Mouse (Mus musculus): ENCODE data around the gene Samd15. TPM values are rescaled to one million over a fixed set of nuclear protein-coding genes. Genes with fewer than 3 reads are reported as not detected.

The Samd15 gene
- polyA plus RNA-seq, 1 experiment from 2014 or later = 1.6 TPM

DNA sequence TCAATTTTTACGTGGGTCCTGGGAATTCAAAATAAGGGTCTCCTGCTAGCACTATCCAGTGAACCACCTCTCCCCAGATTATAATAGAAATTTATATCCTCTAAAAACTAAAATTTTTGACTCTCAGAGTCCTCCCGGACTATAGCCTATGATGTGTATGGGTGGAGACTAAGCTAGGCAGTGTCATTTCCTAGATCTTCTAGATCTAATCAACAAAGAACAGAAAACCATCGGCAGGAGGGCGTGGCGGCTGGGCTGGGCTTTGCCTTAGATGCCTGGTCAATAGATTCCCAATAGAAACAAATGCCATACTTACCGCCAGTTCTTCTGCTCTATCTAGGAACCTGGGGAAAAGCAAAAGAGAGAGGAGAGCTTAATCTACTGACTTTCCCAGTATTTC, 50.6 kb downstream of the Samd15 start:
- Histone ChIP-seq H3K9me3 (ENCODE audit: control insufficient read depth, low read length) (no peaks in the 10 kb centered on the region), H3K36me3 (ENCODE audit: control insufficient read depth, insufficient read depth, low read length) (peaks cover 8% of the 10 kb centered on the region; the same call in 1 of the 2 replicates), H3K27me3 (ENCODE audit: control insufficient read depth, insufficient read depth, low read length) (no peaks in the 10 kb centered on the region), H3K9ac (ENCODE audit: low read length) (no peak overlapping the region), H3K4me1 (replicated peaks; ENCODE audit: control insufficient read depth, insufficient read depth, low read length) (no peaks in the 10 kb centered on the region), H3K27ac (ENCODE audit: low read depth, low read length) (no peak overlapping the region), H3K4me2 (ENCODE audit: low read depth, low read length, severe bottlenecking) (no peak overlapping the region), H3K4me3 (ENCODE audit: low read depth, low read length) (no peak overlapping the region)
- DNase-seq (ENCODE audit: low spot score) = no peak
- ATAC-seq (replicated peaks; ENCODE audit: low FRiP score) = no peak
- WGBS = 92% methylated on average over 6 of the region's 6 CpGs

DNA sequence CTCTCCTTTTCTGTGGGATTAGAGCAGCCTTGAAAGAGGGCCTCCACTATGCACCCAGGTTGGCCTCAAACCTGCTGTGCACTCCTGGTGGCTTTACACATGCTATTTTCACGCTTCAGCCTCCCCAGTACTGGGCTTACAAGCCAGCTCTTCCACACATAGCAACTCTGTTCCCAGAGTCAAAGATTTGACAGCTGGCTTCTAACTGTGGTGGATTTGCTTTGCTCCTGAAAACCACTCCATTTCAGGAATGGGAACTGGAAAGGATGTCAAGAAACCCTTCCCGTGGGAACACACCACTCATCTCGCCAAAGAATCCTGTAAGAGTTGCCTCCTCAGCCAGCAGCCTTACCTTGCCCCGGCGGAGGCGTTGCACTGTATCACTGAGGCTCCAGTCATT, 54.4 kb downstream of the Samd15 start:
- Histone ChIP-seq H3K4me1 (replicated peaks; ENCODE audit: control insufficient read depth, insufficient read depth, low read length) (no peaks in the 10 kb centered on the region), H3K4me2 (ENCODE audit: low read depth, low read length, severe bottlenecking) (no peak overlapping the region), H3K9me3 (ENCODE audit: control insufficient read depth, low read length) (no peaks in the 10 kb centered on the region), H3K9ac (ENCODE audit: low read length) (no peak overlapping the region), H3K27ac (ENCODE audit: low read depth, low read length) (no peak overlapping the region), H3K4me3 (ENCODE audit: low read depth, low read length) (no peak overlapping the region), H3K36me3 (ENCODE audit: control insufficient read depth, insufficient read depth, low read length) (peaks cover 10% of the 10 kb centered on the region), H3K27me3 (ENCODE audit: control insufficient read depth, insufficient read depth, low read length) (no peaks in the 10 kb centered on the region)
- 94% methylated on average over 6 of the region's 6 CpGs for WGBS
- no peak for DNase-seq (ENCODE audit: low spot score)
- ATAC-seq (replicated peaks; ENCODE audit: low FRiP score) = no peak

DNA sequence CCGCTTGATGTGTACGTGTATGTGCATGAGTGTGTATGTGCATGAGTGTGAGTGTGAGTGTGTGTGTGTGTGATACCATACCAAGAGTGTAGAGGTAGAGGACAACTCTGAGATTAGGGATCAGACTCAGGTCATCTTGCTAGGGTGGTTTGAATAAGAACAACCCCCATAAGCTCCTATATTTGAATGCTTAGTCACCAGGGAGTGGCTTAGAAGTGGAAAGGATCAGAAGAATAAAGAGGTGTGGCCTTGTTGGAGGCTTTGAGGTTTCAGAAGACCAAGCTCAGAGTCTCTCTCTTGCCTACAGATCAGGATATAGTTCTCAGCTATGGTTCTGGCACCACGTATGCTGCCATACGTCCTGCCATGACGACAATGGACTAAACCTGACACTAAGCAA, 57.1 kb downstream of the Samd15 start:
- Histone ChIP-seq H3K27ac (ENCODE audit: low read depth, low read length) (no peak overlapping the region), H3K27me3 (ENCODE audit: control insufficient read depth, insufficient read depth, low read length) (no peaks in the 10 kb centered on the region), H3K36me3 (ENCODE audit: control insufficient read depth, insufficient read depth, low read length) (peaks cover 15% of the 10 kb centered on the region), H3K4me3 (ENCODE audit: low read depth, low read length) (no peak overlapping the region), H3K9me3 (ENCODE audit: control insufficient read depth, low read length) (no peaks in the 10 kb centered on the region), H3K4me2 (ENCODE audit: low read depth, low read length, severe bottlenecking) (no peak overlapping the region), H3K9ac (ENCODE audit: low read length) (no peak overlapping the region), H3K4me1 (replicated peaks; ENCODE audit: control insufficient read depth, insufficient read depth, low read length) (no peaks in the 10 kb centered on the region)
- 92% methylated on average over 5 of the region's 5 CpGs for WGBS
- DNase-seq (ENCODE audit: low spot score) (no peak), ATAC-seq (replicated peaks; ENCODE audit: low FRiP score) (no peak)

DNA sequence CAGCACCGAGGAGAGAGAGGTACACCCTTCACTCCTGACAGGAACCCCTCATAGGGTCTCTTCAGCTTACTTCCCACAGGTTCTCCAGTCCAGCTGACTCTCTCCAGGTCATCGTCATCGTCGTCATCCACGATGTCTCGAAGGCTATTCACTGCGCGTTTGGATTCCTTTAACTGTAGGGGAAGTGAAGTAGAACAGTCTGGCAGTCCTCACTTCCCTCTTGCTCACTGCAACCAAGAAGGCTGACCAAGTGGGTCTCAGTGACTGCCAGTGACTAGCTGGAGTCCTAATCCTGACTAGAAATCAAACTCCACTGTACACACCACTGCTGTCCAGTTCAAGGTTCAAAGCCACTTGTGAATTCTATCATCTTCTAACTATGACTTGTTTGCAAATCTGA, 61.0 kb downstream of the Samd15 start:
- DNase-seq (ENCODE audit: low spot score) = no peak
- Histone ChIP-seq H3K4me2 (ENCODE audit: low read depth, low read length, severe bottlenecking) (no peak overlapping the region), H3K36me3 (ENCODE audit: control insufficient read depth, insufficient read depth, low read length) (peaks cover 8% of the 10 kb centered on the region), H3K4me1 (replicated peaks; ENCODE audit: control insufficient read depth, insufficient read depth, low read length) (0 out of 2 replicates have a peak, but pooled peaks cover 4% of the 10 kb centered on the region), H3K9ac (ENCODE audit: low read length) (no peak overlapping the region), H3K9me3 (ENCODE audit: control insufficient read depth, low read length) (no peaks in the 10 kb centered on the region), H3K27me3 (ENCODE audit: control insufficient read depth, insufficient read depth, low read length) (no peaks in the 10 kb centered on the region), H3K4me3 (ENCODE audit: low read depth, low read length) (no peak overlapping the region), H3K27ac (ENCODE audit: low read depth, low read length) (no peak overlapping the region)
- WGBS = 99% methylated on average over 8 of the region's 8 CpGs
- no peak for ATAC-seq (replicated peaks; ENCODE audit: low FRiP score)

Other genes with a start within 250 kb of the Samd15 start
- gene Zdhhc22, start 209.3 kb upstream of the Samd15 start, polyA plus RNA-seq (2014; fragmentation: Nextera tagmentation; extraction: Ambion mirVana) = 0.15 and 0.17 TPM in 2 replicates
- 0.25 and 0.32 TPM in 2 replicates for gene Tmem63c, start 178.4 kb upstream of the Samd15 start, polyA plus RNA-seq (2014; fragmentation: Nextera tagmentation; extraction: Ambion mirVana)
- 0.49 and 0.84 TPM in 2 replicates for gene Ngb, start 97.2 kb upstream of the Samd15 start, polyA plus RNA-seq (2014; fragmentation: Nextera tagmentation; extraction: Ambion mirVana)
- gene Gstz1, start 52.6 kb upstream of the Samd15 start, polyA plus RNA-seq (2014; fragmentation: Nextera tagmentation; extraction: Ambion mirVana) = 29.7 and 34.0 TPM in 2 replicates
- gene Pomt2, start 51.8 kb upstream of the Samd15 start, polyA plus RNA-seq (2014; fragmentation: Nextera tagmentation; extraction: Ambion mirVana) = 18.6 and 18.8 TPM in 2 replicates
- gene Tmed8, start 731 bp downstream of the Samd15 start, polyA plus RNA-seq (2014; fragmentation: Nextera tagmentation; extraction: Ambion mirVana) = 4.9 and 5.1 TPM in 2 replicates
- 1.1 and 1.6 TPM in 2 replicates for gene Noxred1, start 39.0 kb downstream of the Samd15 start, polyA plus RNA-seq (2014; fragmentation: Nextera tagmentation; extraction: Ambion mirVana)
- 61.0 and 63.3 TPM in 2 replicates for gene Vipas39, start 66.5 kb downstream of the Samd15 start, polyA plus RNA-seq (2014; fragmentation: Nextera tagmentation; extraction: Ambion mirVana)
- gene Ahsa1, start 66.8 kb downstream of the Samd15 start, polyA plus RNA-seq (2014; fragmentation: Nextera tagmentation; extraction: Ambion mirVana) = 213 and 221 TPM in 2 replicates
- gene Ism2, start 100.0 kb downstream of the Samd15 start, polyA plus RNA-seq (2014; fragmentation: Nextera tagmentation; extraction: Ambion mirVana) = 1.0 and 2.3 TPM in 2 replicates
- 53.6 and 58.7 TPM in 2 replicates for gene Sptlc2, start 188.6 kb downstream of the Samd15 start, polyA plus RNA-seq (2014; fragmentation: Nextera tagmentation; extraction: Ambion mirVana)
- 271 and 294 TPM in 2 replicates for gene Slirp, start 244.2 kb downstream of the Samd15 start, polyA plus RNA-seq (2014; fragmentation: Nextera tagmentation; extraction: Ambion mirVana)
- gene Alkbh1, start 244.3 kb downstream of the Samd15 start, polyA plus RNA-seq (2014; fragmentation: Nextera tagmentation; extraction: Ambion mirVana) = 54.8 and 56.8 TPM in 2 replicates